In the genomic region with DNA sequence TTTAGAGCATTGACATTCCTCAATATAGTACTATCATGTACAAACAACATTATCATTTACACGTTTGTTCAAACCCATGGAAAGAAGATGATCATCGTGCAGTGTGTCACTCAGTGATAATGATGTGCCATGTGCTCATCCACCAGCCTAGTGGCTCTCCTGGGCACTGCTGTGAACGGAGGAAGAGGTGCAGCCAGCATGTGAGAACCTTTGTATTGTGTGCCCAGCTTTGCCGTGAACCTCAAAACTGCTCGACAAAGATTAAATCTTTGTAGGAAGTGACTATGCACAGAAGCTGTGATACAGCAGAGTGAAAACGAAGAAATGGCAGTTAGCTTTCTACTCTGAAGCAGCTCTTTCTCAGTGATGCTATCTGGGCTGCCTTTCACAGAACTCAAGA, we compare ENCODE assay signal across 10 mouse cellular contexts. TPM values are rescaled to one million over a fixed set of nuclear protein-coding genes. Genes with fewer than 3 reads are reported as not detected.
A peak's percentile ranks its signal among the peaks of the same experiment; 100 is the strongest.
DNase-seq lines count a peak whose midpoint lies in the region; ATAC-seq and TF ChIP-seq lines count a peak whose summit lies in the region.
"Had no signal": no experiment of that assay in that cellular context is flagged by ENCODE, and none has a peak within 500 bp of the region (broad histone marks: within the 10 kb centered on the region; RNA-seq: fewer than 3 reads in every experiment).

No protein-coding gene starts in this region.

- intact Hi-C loops in heart, postnatal 25 days (cut with DNase I): no loop called here

- DNase-seq in layer of hippocampus, adult 2 months (ENCODE audit: low spot score in 2 of 2): no peak
- DNase-seq in layer of hippocampus, postnatal 14 days (ENCODE audit: low spot score in 2 of 2): no peak
- peak; percentile 82 for DNase-seq in induced T-regulatory cell, adult 2 months (ENCODE audit: low read depth)
- DNase-seq in urinary bladder, postnatal 10 days (ENCODE audit: low spot score): no peak
- no peak for DNase-seq in gastrocnemius, adult 18-20 months (ENCODE audit: low spot score)
- no peak for DNase-seq in heart, postnatal 25 days (ENCODE audit: low spot score)

- no peaks in the 10 kb centered on the region for H3K27me3 ChIP-seq in hindbrain, embryonic 16.5 days (replicated peaks; ENCODE audit: control insufficient read depth, insufficient read depth, low read length)
- H3K27me3 ChIP-seq: neural tube, embryonic 13.5 days had no signal

- no peaks in the 10 kb centered on the region for H3K36me3 ChIP-seq in hindbrain, embryonic 16.5 days (ENCODE audit: control insufficient read depth, insufficient read depth, low read length)
- H3K36me3 ChIP-seq: neural tube, embryonic 13.5 days had no signal

- 85% methylated on average over 6 of the region's 6 CpGs for WGBS in hindbrain, embryonic 16.5 days

- H3K27ac ChIP-seq in layer of hippocampus, adult 2 months: no peak overlapping the region; the same call in 1 of the 2 replicates
- H3K27ac ChIP-seq in hindbrain, embryonic 16.5 days (ENCODE audit: low read depth, low read length): no peak overlapping the region
- H3K27ac ChIP-seq: neural tube, embryonic 13.5 days had no signal

- H3K4me3 ChIP-seq in layer of hippocampus, adult 2 months: no peak overlapping the region
- no peak overlapping the region for H3K4me3 ChIP-seq in hindbrain, embryonic 16.5 days (ENCODE audit: low read length)
- H3K4me3 ChIP-seq: neural tube, embryonic 13.5 days had no signal

- ATAC-seq in megakaryocyte progenitor cell, adult 5-6 weeks (replicated peaks; ENCODE audit: poor library complexity): peak; percentile 87
- no peak; the same call in 1 of the 2 replicates for ATAC-seq in hindbrain, embryonic 16.5 days

- no peak overlapping the region for H3K9ac ChIP-seq in hindbrain, embryonic 16.5 days (ENCODE audit: low read depth, low read length)
- H3K9ac ChIP-seq: neural tube, embryonic 13.5 days had no signal

- H3K4me1 ChIP-seq in hindbrain, embryonic 16.5 days (ENCODE audit: control insufficient read depth, insufficient read depth, low read depth, low read length): no peaks in the 10 kb centered on the region

- no peaks in the 10 kb centered on the region for H3K9me3 ChIP-seq in hindbrain, embryonic 16.5 days (ENCODE audit: control insufficient read depth, low read length)
- H3K9me3 ChIP-seq: neural tube, embryonic 13.5 days had no signal

- peak; percentile 49 for TF ChIP-seq CTCF in layer of hippocampus, adult 2 months (conservative IDR thresholded peaks at IDR 0.05)

- H3K4me2 ChIP-seq in hindbrain, embryonic 16.5 days (ENCODE audit: low read length): no peak overlapping the region
- H3K4me2 ChIP-seq: heart, embryonic 11.5 days; neural tube, embryonic 13.5 days had no signal

RNA-seq across cellular contexts. Expression of gene Rap1a, which starts 32.6 kb away (rescaled TPM):
- total RNA-seq in layer of hippocampus, adult 2 months (2021): 100 to 1,000 TPM in 1 of 2 experiments, 10 to 100 TPM in 1; 94.6 to 101 TPM
- total RNA-seq in layer of hippocampus, postnatal 14 days (2021): 100 to 1,000 TPM; 125 to 130 TPM
- total RNA-seq in megakaryocyte progenitor cell, adult 5-6 weeks (2015): 151 and 181 TPM in 2 replicates
- total RNA-seq in megakaryocyte progenitor cell, adult 5-6 weeks (2017): 128 and 136 TPM in 2 replicates
- total RNA-seq in gastrocnemius, adult 18-20 months (2021): 10 to 100 TPM; 74.1 to 94.9 TPM
- polyA plus RNA-seq in hindbrain, embryonic 16.5 days (2015; fragmentation: Nextera tagmentation; extraction: Ambion mirVana): 70.4 and 79.2 TPM in 2 replicates
- 100 to 1,000 TPM; 103 to 105 TPM for total RNA-seq in heart, postnatal 25 days (2021)
